Mouse (Mus musculus): ENCODE measurements around the gene Samd15. TPM values are rescaled to one million over a fixed set of nuclear protein-coding genes. Genes with fewer than 3 reads are reported as not detected.

Gene Samd15
- polyA plus RNA-seq, 1 experiment from 2014 or later = 1.1 TPM

GRCm38 (mm10) chr12:87216053-87216452 lies 16.5 kb downstream of the Samd15 start:
- DNase-seq (ENCODE audit: low spot score) (no peak), ATAC-seq (ENCODE audit: insufficient number of reproducible peaks, low FRiP score, low TSS enrichment, low read depth) (no peak)
- no peak overlapping the region for H3K9ac ChIP-seq (ENCODE audit: low read length)
- H3K36me3 ChIP-seq (ENCODE audit: control insufficient read depth, insufficient read depth, low read length) = no peaks in the 10 kb centered on the region
- H3K27me3 ChIP-seq (ENCODE audit: control insufficient read depth, insufficient read depth, low read length) = no peaks in the 10 kb centered on the region
- H3K4me2 ChIP-seq (ENCODE audit: low read depth, severe bottlenecking) = no peak overlapping the region
- WGBS = 74% methylated on average over 2 of the region's 2 CpGs
- no peaks in the 10 kb centered on the region for H3K4me1 ChIP-seq (ENCODE audit: control insufficient read depth, insufficient read depth, low read length)
- no peak overlapping the region for H3K4me3 ChIP-seq (ENCODE audit: low read depth, low read length)
- H3K27ac ChIP-seq (replicated peaks; ENCODE audit: low read depth, low read length) = no peak overlapping the region
- H3K9me3 ChIP-seq (ENCODE audit: control insufficient read depth, low read length) = no peaks in the 10 kb centered on the region

GRCm38 (mm10) chr12:87217596-87217995 lies 18.1 kb downstream of the Samd15 start:
- Histone ChIP-seq H3K27me3 (ENCODE audit: control insufficient read depth, insufficient read depth, low read length) (no peaks in the 10 kb centered on the region), H3K9ac (ENCODE audit: low read length) (no peak overlapping the region), H3K4me2 (ENCODE audit: low read depth, severe bottlenecking) (no peak overlapping the region), H3K4me1 (ENCODE audit: control insufficient read depth, insufficient read depth, low read length) (no peaks in the 10 kb centered on the region), H3K36me3 (ENCODE audit: control insufficient read depth, insufficient read depth, low read length) (no peaks in the 10 kb centered on the region), H3K27ac (replicated peaks; ENCODE audit: low read depth, low read length) (no peak overlapping the region), H3K4me3 (ENCODE audit: low read depth, low read length) (no peak overlapping the region), H3K9me3 (ENCODE audit: control insufficient read depth, low read length) (no peaks in the 10 kb centered on the region)
- DNase-seq (ENCODE audit: low spot score) = no peak
- no peak for ATAC-seq (ENCODE audit: insufficient number of reproducible peaks, low FRiP score, low TSS enrichment, low read depth)

- Histone ChIP-seq H3K4me2 (ENCODE audit: low read depth, severe bottlenecking) (no peak overlapping the region), H3K36me3 (ENCODE audit: control insufficient read depth, insufficient read depth, low read length) (no peaks in the 10 kb centered on the region), H3K4me1 (ENCODE audit: control insufficient read depth, insufficient read depth, low read length) (no peaks in the 10 kb centered on the region), H3K4me3 (ENCODE audit: low read depth, low read length) (no peak overlapping the region), H3K9me3 (ENCODE audit: control insufficient read depth, low read length) (no peaks in the 10 kb centered on the region), H3K9ac (ENCODE audit: low read length) (no peak overlapping the region), H3K27ac (replicated peaks; ENCODE audit: low read depth, low read length) (no peak overlapping the region), H3K27me3 (ENCODE audit: control insufficient read depth, insufficient read depth, low read length) (no peaks in the 10 kb centered on the region)
- DNase-seq (ENCODE audit: low spot score) (no peak), ATAC-seq (ENCODE audit: insufficient number of reproducible peaks, low FRiP score, low TSS enrichment, low read depth) (no peak)
- WGBS = 75% methylated on average over 7 of the region's 7 CpGs
Observed at GRCm38 (mm10) chr12:87219362-87219761, 19.8 kb downstream of the Samd15 start.

DNA sequence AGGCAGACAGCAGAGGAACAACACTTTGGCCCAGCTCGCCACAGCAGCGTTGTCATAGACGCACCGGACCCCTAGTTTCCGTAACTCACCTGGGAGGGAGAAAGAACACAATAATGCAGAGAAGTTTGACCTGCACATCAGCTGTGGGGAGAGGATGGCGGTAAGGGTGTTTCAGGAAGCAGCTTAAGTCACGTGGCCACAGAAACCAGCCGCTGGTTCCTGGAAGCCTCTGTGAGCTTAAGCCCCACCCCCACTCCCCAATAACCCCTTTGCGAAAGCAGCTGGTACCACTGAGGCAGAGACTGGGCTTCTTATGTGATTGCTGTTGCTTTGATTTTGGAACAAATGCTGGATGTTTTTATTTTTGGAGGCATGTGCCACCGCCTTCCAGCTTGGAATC lies 25.4 kb downstream of the Samd15 start:
- no peak overlapping the region for H3K4me3 ChIP-seq (ENCODE audit: low read depth, low read length)
- no peaks in the 10 kb centered on the region for H3K36me3 ChIP-seq (ENCODE audit: control insufficient read depth, insufficient read depth, low read length)
- no peaks in the 10 kb centered on the region for H3K4me1 ChIP-seq (ENCODE audit: control insufficient read depth, insufficient read depth, low read length)
- ATAC-seq (ENCODE audit: insufficient number of reproducible peaks, low FRiP score, low TSS enrichment, low read depth) (no peak), DNase-seq (ENCODE audit: low spot score) (no peak)
- no peak overlapping the region for H3K4me2 ChIP-seq (ENCODE audit: low read depth, severe bottlenecking)
- H3K9me3 ChIP-seq (ENCODE audit: control insufficient read depth, low read length) = no peaks in the 10 kb centered on the region
- 76% methylated on average over 10 of the region's 10 CpGs for WGBS
- H3K27ac ChIP-seq (replicated peaks; ENCODE audit: low read depth, low read length) = no peak overlapping the region
- no peaks in the 10 kb centered on the region for H3K27me3 ChIP-seq (ENCODE audit: control insufficient read depth, insufficient read depth, low read length)
- no peak overlapping the region for H3K9ac ChIP-seq (ENCODE audit: low read length)

DNA sequence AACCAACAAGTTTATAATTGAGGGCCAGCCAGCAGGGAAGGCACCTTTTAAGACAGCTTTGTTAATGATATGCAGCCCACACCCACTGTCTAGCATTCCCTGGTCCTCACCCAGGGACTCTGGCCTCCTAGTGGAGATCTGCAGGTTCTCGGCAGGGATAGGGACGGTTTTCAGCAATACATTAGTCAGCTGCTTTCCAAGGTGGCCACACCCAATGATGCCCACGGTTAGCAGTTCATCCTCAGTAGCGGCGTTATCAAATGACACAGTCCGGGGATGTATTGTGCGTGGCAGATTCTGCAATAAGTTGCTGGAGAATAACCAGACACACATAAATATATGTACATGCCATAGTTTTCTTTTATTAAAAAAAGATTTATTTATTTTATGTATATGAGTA lies 27.3 kb downstream of the Samd15 start:
- no peaks in the 10 kb centered on the region for H3K27me3 ChIP-seq (ENCODE audit: control insufficient read depth, insufficient read depth, low read length)
- no peaks in the 10 kb centered on the region for H3K9me3 ChIP-seq (ENCODE audit: control insufficient read depth, low read length)
- DNase-seq (ENCODE audit: low spot score) = no peak
- no peaks in the 10 kb centered on the region for H3K36me3 ChIP-seq (ENCODE audit: control insufficient read depth, insufficient read depth, low read length)
- no peak overlapping the region for H3K4me2 ChIP-seq (ENCODE audit: low read depth, severe bottlenecking)
- no peak overlapping the region for H3K4me3 ChIP-seq (ENCODE audit: low read depth, low read length)
- H3K9ac ChIP-seq (ENCODE audit: low read length) = no peak overlapping the region
- no peak for ATAC-seq (ENCODE audit: insufficient number of reproducible peaks, low FRiP score, low TSS enrichment, low read depth)
- WGBS = 74% methylated on average over 7 of the region's 7 CpGs
- no peak overlapping the region for H3K27ac ChIP-seq (replicated peaks; ENCODE audit: low read depth, low read length)
- H3K4me1 ChIP-seq (ENCODE audit: control insufficient read depth, insufficient read depth, low read length) = no peaks in the 10 kb centered on the region

DNA sequence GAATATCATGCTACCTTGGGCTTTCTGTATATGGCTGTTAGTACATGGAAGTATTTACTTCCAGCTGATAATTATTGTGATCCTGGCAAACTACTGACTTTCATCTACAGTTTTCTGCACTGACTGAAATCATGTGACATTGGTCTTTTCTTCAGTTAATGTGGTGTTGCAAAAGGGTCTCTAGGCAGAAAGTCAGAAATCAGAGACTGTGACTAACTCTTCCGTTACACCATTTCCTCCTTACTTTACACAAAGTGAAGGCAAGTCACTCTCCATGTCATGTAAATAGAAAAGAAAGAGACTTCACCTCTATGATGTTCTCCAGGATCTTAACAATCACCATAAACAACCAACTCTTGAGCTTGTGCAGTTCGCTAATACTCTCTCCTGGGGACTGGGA lies 30.1 kb downstream of the Samd15 start:
- H3K9me3 ChIP-seq (ENCODE audit: control insufficient read depth, low read length) = no peaks in the 10 kb centered on the region
- H3K4me1 ChIP-seq (ENCODE audit: control insufficient read depth, insufficient read depth, low read length) = no peaks in the 10 kb centered on the region
- ATAC-seq (ENCODE audit: insufficient number of reproducible peaks, low FRiP score, low TSS enrichment, low read depth) = no peak
- no peaks in the 10 kb centered on the region for H3K36me3 ChIP-seq (ENCODE audit: control insufficient read depth, insufficient read depth, low read length)
- H3K27me3 ChIP-seq (ENCODE audit: control insufficient read depth, insufficient read depth, low read length) = no peaks in the 10 kb centered on the region
- no peak overlapping the region for H3K4me3 ChIP-seq (ENCODE audit: low read depth, low read length)
- no peak overlapping the region for H3K4me2 ChIP-seq (ENCODE audit: low read depth, severe bottlenecking)
- no peak for DNase-seq (ENCODE audit: low spot score)
- no peak overlapping the region for H3K27ac ChIP-seq (replicated peaks; ENCODE audit: low read depth, low read length)
- 90% methylated on average over 2 of the region's 2 CpGs for WGBS
- no peak overlapping the region for H3K9ac ChIP-seq (ENCODE audit: low read length)

DNA sequence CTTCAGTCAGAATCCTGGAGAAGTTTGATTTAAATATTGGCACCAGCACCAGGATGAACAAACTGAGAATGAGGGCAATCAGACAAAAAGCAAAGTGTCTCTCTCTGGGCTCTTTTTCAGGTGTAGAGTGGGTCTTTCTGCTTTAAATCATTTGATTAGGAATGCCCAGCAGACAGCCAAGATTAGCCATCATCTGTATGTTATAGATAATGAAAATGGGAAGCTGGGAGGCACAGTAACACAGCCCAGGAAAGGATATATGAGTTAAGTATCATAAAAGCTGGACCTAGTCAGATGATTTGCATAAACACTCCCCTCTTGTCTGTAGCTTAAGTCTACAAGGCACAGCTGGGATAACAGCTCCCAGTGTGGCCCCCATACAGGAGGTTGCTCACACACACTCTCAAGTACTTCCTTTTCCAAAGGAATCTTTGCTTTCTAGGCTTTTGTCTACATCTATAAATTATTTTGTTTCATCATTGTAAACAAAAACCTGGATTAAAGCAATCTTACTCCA lies 30.9 kb downstream of the Samd15 start:
- no peak overlapping the region for H3K4me3 ChIP-seq (ENCODE audit: low read depth, low read length)
- no peak overlapping the region for H3K4me2 ChIP-seq (ENCODE audit: low read depth, severe bottlenecking)
- no peak overlapping the region for H3K9ac ChIP-seq (ENCODE audit: low read length)

DNA sequence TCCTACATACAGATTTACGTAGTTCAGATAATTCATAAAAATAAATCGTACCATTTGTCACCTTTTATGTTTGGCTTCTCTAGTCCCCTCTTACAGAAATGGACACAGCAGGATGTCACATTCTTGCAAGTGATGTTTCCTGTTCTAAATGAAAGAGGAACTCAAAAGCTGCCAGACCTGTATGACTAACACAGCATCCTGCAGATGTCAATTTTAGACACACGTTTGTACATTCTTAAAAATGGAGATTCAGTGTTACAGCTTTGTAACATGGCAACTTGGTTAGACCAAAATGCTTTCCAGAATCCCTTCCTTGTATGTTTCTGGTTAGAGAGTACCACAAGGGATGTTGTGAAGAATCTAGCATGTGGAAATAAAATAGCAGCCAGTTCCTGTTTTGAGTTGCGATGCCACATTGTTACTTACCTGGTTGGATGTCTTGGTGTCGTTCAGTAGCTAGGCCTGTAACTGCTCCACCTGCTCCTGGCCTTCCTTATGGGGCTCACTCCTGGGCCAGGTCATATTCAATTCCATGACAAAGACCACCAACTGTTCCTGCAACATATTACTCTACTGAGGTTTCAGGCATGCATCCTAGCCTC lies 37.5 kb downstream of the Samd15 start:
- Histone ChIP-seq H3K9ac (ENCODE audit: low read length) (no peak overlapping the region), H3K27me3 (ENCODE audit: control insufficient read depth, insufficient read depth, low read length) (no peaks in the 10 kb centered on the region), H3K4me3 (ENCODE audit: low read depth, low read length) (no peak overlapping the region), H3K4me1 (ENCODE audit: control insufficient read depth, insufficient read depth, low read length) (no peaks in the 10 kb centered on the region), H3K36me3 (ENCODE audit: control insufficient read depth, insufficient read depth, low read length) (peaks cover 9% of the 10 kb centered on the region), H3K4me2 (ENCODE audit: low read depth, severe bottlenecking) (no peak overlapping the region), H3K9me3 (ENCODE audit: control insufficient read depth, low read length) (no peaks in the 10 kb centered on the region), H3K27ac (replicated peaks; ENCODE audit: low read depth, low read length) (no peak overlapping the region)
- WGBS = 92% methylated on average over 5 of the region's 5 CpGs
- DNase-seq (ENCODE audit: low spot score) (no peak), ATAC-seq (ENCODE audit: insufficient number of reproducible peaks, low FRiP score, low TSS enrichment, low read depth) (no peak)

More for the DNA sequence above, 30.9 kb downstream of the Samd15 start:
- no peaks in the 10 kb centered on the region for H3K27me3 ChIP-seq (ENCODE audit: control insufficient read depth, insufficient read depth, low read length)
- no peak overlapping the region for H3K27ac ChIP-seq (replicated peaks; ENCODE audit: low read depth, low read length)
- H3K4me1 ChIP-seq (ENCODE audit: control insufficient read depth, insufficient read depth, low read length) = no peaks in the 10 kb centered on the region
- no peaks in the 10 kb centered on the region for H3K9me3 ChIP-seq (ENCODE audit: control insufficient read depth, low read length)
- ATAC-seq (ENCODE audit: insufficient number of reproducible peaks, low FRiP score, low TSS enrichment, low read depth) (no peak), DNase-seq (ENCODE audit: low spot score) (no peak)
- H3K36me3 ChIP-seq (ENCODE audit: control insufficient read depth, insufficient read depth, low read length) = no peaks in the 10 kb centered on the region

DNA sequence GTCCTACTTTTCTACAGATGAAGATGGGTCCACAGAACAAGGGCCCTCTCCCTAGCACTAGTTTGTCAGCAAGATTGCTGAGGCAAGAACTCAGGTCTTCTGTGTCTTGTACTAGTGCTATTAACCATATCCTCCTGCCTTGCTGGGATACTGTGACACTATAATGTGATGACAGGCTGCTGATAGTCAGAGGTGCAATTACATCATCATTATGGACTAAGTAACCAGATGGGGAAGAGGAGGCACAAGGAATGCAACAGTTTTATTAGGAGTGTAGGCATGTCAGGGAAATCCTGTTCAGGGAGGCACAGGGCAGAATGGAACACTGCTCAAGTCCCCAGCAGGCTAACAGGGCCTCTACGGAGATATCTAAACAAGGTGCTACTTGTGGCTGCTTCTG lies 39.1 kb downstream of the Samd15 start, which contains the start of gene Noxred1:
Gene Noxred1 (minus strand): TSS at position 101 of the 400 bp plus-strand sequence.
- Histone ChIP-seq H3K4me3 (ENCODE audit: low read depth, low read length) (no peak within 1 kb of the TSS), H3K27ac (replicated peaks; ENCODE audit: low read depth, low read length) (no peak within 1 kb of the TSS), H3K9me3 (ENCODE audit: control insufficient read depth, low read length) (no peaks in the 10 kb centered on the region), H3K4me2 (ENCODE audit: low read depth, severe bottlenecking) (no peak within 1 kb of the TSS), H3K27me3 (ENCODE audit: control insufficient read depth, insufficient read depth, low read length) (no peaks in the 10 kb centered on the region), H3K4me1 (ENCODE audit: control insufficient read depth, insufficient read depth, low read length) (no peaks in the 10 kb centered on the region), H3K9ac (ENCODE audit: low read length) (no peak within 1 kb of the TSS), H3K36me3 (ENCODE audit: control insufficient read depth, insufficient read depth, low read length) (peaks cover 12% of the 10 kb centered on the region)
- 100% methylated on average over 1 of the region's 1 CpGs for WGBS
- ATAC-seq (ENCODE audit: insufficient number of reproducible peaks, low FRiP score, low TSS enrichment, low read depth) (no peak), DNase-seq (ENCODE audit: low spot score) (no peak)

All from limb, embryonic 11.5 days (tissue).